In genomic region chr7:118848796-118849195, GRCm38 (mm10) we compare ENCODE assay signal across 10 mouse cellular contexts. TPM values are rescaled to one million over a fixed set of nuclear protein-coding genes. Genes with fewer than 3 reads are reported as not detected.
DNase-seq lines count a peak whose midpoint lies in the region.
"Had no signal": no experiment of that assay in that cellular context is flagged by ENCODE, and none has a peak within 500 bp of the region (broad histone marks: within the 10 kb centered on the region; RNA-seq: fewer than 3 reads in every experiment).

No protein-coding gene starts in this region.

- intact Hi-C loops in left cerebral cortex, postnatal 4 days (cut with DNase I), result no loop called here

- DNase-seq in cerebellum, adult 9-11 months, result peak; percentile 2
- DNase-seq in cerebellum, adult 8-10 months, result no peak
- DNase-seq in adrenal gland, postnatal 25 days, result peak; percentile 54
- DNase-seq in kidney, adult 8-10 months, result peak; percentile 73 to 83
- DNase-seq in lung, postnatal 36 days, result peak; percentile 66
- DNase-seq in gastrocnemius, postnatal 4 days (ENCODE audit: low spot score in 2 of 2), result no peak
- DNase-seq in left cerebral cortex, postnatal 4 days, result no peak
- DNase-seq in cerebellum, adult 18-20 months, result no peak
- DNase-seq: gastrocnemius, postnatal 10 days; liver had no signal

RNA-seq across cellular contexts. Expression of gene Iqck, which starts 6.8 kb away (rescaled TPM):
- total RNA-seq in adrenal gland, postnatal 25 days (2021), result 18.9 and 21.2 TPM in 2 replicates
- total RNA-seq in gastrocnemius, postnatal 4 days (2021), result 1 to 10 TPM in 1 of 2 experiments, under 1 TPM in 1; 0.73 to 1.6 TPM
- 1 to 10 TPM; 3.5 to 4.0 TPM for total RNA-seq in left cerebral cortex, postnatal 4 days (2021)

RNA-seq across cellular contexts. Expression of gene Knop1, which starts 7.3 kb away (rescaled TPM):
- total RNA-seq in adrenal gland, postnatal 25 days (2021), result 63.8 and 70.1 TPM in 2 replicates
- total RNA-seq in gastrocnemius, postnatal 4 days (2021), result 10 to 100 TPM; 32.5 to 35.2 TPM
- total RNA-seq in left cerebral cortex, postnatal 4 days (2021), result 10 to 100 TPM; 42.8 to 46.3 TPM

Comparison
In these comparisons a context has a peak if more than half of its experiments do, and no peak if none do; other contexts are left out.
1. DNase-seq: peak in cerebellum, adult 9-11 months (single experiment), adrenal gland, postnatal 25 days (single experiment), kidney, adult 8-10 months (2 of 2) and lung, postnatal 36 days (single experiment); none in cerebellum, adult 8-10 months (single experiment), gastrocnemius, postnatal 4 days (0 of 2), left cerebral cortex, postnatal 4 days (single experiment) and cerebellum, adult 18-20 months (0 of 2).